Mouse (Mus musculus): ENCODE results near the gene Clasp2. TPM values are rescaled to one million over a fixed set of nuclear protein-coding genes. Genes with fewer than 3 reads are reported as not detected.

Clasp2 gene
- polyA plus RNA-seq, 1 experiment = 0.19 TPM

GRCm38 (mm10) chr9:113802734-113803133 lies 61.5 kb downstream of the Clasp2 start:
- Histone ChIP-seq H3K9me3 (ENCODE audit: control insufficient read depth, low read length) (0 out of 2 replicates have a peak, but pooled peaks cover 2% of the 10 kb centered on the region), H3K4me3 (replicated peaks) (no peak overlapping the region)
- TF ChIP-seq TAL1 (IDR thresholded peaks at IDR 0.05; ENCODE audit: low read length) (no peak), GATA1 (IDR thresholded peaks at IDR 0.05; ENCODE audit: low read length) (no peak)

DNA sequence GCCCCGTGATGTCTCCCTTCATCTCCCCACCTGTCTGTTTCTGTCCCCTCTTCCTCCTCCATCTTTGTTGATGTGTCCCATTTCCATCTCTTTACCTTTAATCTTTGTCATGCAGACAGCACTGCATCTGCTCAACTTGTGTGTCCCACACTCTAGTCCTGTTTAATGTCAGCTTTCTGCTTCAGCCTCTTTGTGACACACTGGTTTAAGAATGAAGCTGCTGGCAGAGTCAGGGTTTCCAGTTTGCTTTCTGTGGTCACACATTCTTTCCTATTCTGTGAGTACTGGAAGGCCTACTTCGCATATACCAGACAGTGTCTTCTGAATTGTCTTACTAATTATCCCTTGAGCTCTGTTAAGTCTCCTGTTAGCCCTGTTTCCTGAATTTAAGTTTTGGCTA lies 62.5 kb downstream of the Clasp2 start:
- Histone ChIP-seq H3K4me1 (ENCODE audit: control insufficient read depth) (peaks cover 2% of the 10 kb centered on the region; the same call in 1 of the 2 replicates), H3K27me3 (ENCODE audit: control insufficient read depth) (no peaks in the 10 kb centered on the region), H3K36me3 (ENCODE audit: control insufficient read depth) (no peaks in the 10 kb centered on the region; the same call in 1 of the 2 replicates), H3K9me3 (ENCODE audit: control insufficient read depth, low read length) (0 out of 2 replicates have a peak, but pooled peaks cover 2% of the 10 kb centered on the region), H3K4me3 (replicated peaks) (no peak overlapping the region)
- TF ChIP-seq GATA1 (IDR thresholded peaks at IDR 0.05; ENCODE audit: low read length) (no peak), TAL1 (IDR thresholded peaks at IDR 0.05; ENCODE audit: low read length) (no peak)

More at GRCm38 (mm10) chr9:113802734-113803133, 61.5 kb downstream of the Clasp2 start:
- H3K4me1 ChIP-seq (ENCODE audit: control insufficient read depth) = peaks cover 2% of the 10 kb centered on the region; the same call in 1 of the 2 replicates
- no peaks in the 10 kb centered on the region for H3K27me3 ChIP-seq (ENCODE audit: control insufficient read depth)
- H3K36me3 ChIP-seq (ENCODE audit: control insufficient read depth) = no peaks in the 10 kb centered on the region; the same call in 1 of the 2 replicates

DNA sequence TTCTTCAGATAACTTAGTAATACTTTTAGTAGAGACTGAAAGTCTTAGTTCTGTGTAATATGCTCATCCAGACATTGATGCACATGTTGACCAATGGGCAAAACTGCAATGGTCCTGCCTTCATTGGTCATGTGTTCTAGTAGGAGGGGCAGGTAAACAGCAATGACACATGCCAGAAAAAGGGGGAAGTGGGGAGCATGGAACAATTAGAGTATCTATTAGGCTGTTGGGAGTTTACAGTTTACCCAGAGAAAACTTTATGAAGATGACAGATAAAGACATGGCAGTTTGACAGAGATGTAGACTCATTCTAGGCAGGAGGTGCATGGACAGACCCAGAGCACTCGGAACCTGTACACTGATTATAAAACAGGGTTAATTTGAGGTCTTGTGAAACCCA lies 64.1 kb downstream of the Clasp2 start:
- no peak for TF ChIP-seq TAL1 (IDR thresholded peaks at IDR 0.05; ENCODE audit: low read length)
- no peak for TF ChIP-seq GATA1 (IDR thresholded peaks at IDR 0.05; ENCODE audit: low read length)
- Histone ChIP-seq H3K36me3 (ENCODE audit: control insufficient read depth) (no peaks in the 10 kb centered on the region; the same call in 1 of the 2 replicates), H3K4me3 (replicated peaks) (no peak overlapping the region), H3K4me1 (ENCODE audit: control insufficient read depth) (no peaks in the 10 kb centered on the region), H3K27me3 (ENCODE audit: control insufficient read depth) (no peaks in the 10 kb centered on the region), H3K9me3 (ENCODE audit: control insufficient read depth, low read length) (0 out of 2 replicates have a peak, but pooled peaks cover 2% of the 10 kb centered on the region)

- Histone ChIP-seq H3K4me3 (replicated peaks) (no peak overlapping the region), H3K9me3 (ENCODE audit: control insufficient read depth, low read length) (0 out of 2 replicates have a peak, but pooled peaks cover 2% of the 10 kb centered on the region), H3K27me3 (ENCODE audit: control insufficient read depth) (no peaks in the 10 kb centered on the region), H3K36me3 (ENCODE audit: control insufficient read depth) (peaks cover 5% of the 10 kb centered on the region), H3K4me1 (ENCODE audit: control insufficient read depth) (no peaks in the 10 kb centered on the region)
- TF ChIP-seq GATA1 (IDR thresholded peaks at IDR 0.05; ENCODE audit: low read length) = no peak
- TF ChIP-seq TAL1 (IDR thresholded peaks at IDR 0.05; ENCODE audit: low read length) = no peak
These were observed 70.1 kb downstream of the Clasp2 start for GRCm38 (mm10) chr9:113811327-113811726.

DNA sequence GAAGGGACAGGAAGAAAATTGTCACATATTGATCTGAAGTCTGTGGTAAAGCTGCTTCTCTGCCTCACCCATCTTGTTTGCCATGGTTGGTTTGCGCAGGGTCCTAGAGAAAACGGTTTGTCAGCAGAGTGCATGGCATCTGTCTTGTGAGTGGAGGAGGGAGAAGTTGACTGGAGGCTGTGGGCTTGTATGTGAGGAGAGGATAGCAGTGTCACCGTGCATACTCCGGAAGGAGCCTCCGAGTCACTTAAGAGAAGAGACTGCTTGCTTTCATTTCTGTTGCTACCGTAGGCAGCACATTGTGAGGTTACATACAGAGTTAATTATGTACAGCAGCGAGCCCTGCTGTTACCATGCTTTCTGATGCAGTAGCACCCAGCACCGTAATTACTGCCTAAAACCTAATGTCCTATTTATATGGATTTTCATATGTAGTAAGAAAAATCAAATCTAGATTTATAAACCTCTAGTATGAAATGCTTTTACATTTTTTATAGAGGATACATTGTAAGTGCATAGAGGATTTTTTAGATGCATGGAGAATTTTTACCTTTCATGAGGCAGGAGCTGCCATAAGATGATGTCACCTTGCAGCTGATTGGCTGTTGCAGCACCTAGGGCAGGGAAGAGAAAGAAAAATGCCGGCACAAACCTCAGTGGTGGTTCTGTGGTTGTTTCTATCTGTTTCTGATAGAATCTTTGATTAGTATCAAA lies 70.8 kb downstream of the Clasp2 start:
- Histone ChIP-seq H3K27me3 (ENCODE audit: control insufficient read depth) (no peaks in the 10 kb centered on the region), H3K36me3 (ENCODE audit: control insufficient read depth) (peaks cover 5% of the 10 kb centered on the region), H3K4me1 (ENCODE audit: control insufficient read depth) (no peaks in the 10 kb centered on the region), H3K4me3 (replicated peaks) (no peak overlapping the region), H3K9me3 (ENCODE audit: control insufficient read depth, low read length) (no peaks in the 10 kb centered on the region)
- no peak for TF ChIP-seq TAL1 (IDR thresholded peaks at IDR 0.05; ENCODE audit: low read length)
- TF ChIP-seq GATA1 (IDR thresholded peaks at IDR 0.05; ENCODE audit: low read length) = no peak

DNA sequence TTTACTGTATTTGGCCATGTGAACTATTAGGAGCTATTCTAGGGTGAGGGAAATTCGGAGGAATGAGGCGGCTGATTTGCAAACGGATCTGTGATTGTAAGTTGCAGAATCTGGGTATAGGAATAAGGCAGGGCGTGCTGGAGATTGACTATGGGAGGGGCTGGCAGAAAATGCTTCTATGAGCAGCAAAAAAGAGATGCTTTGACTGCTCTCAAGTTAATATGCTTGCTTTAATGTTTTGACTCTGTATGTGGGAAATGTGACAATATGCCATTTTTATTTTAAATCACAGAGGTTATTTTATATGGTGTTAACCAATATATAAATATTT lies 71.4 kb downstream of the Clasp2 start:
- Histone ChIP-seq H3K36me3 (ENCODE audit: control insufficient read depth) (peaks cover 5% of the 10 kb centered on the region), H3K9me3 (ENCODE audit: control insufficient read depth, low read length) (no peaks in the 10 kb centered on the region), H3K4me1 (ENCODE audit: control insufficient read depth) (no peaks in the 10 kb centered on the region), H3K27me3 (ENCODE audit: control insufficient read depth) (no peaks in the 10 kb centered on the region), H3K4me3 (replicated peaks) (no peak overlapping the region)
- no peak for TF ChIP-seq TAL1 (IDR thresholded peaks at IDR 0.05; ENCODE audit: low read length)
- no peak for TF ChIP-seq GATA1 (IDR thresholded peaks at IDR 0.05; ENCODE audit: low read length)

DNA sequence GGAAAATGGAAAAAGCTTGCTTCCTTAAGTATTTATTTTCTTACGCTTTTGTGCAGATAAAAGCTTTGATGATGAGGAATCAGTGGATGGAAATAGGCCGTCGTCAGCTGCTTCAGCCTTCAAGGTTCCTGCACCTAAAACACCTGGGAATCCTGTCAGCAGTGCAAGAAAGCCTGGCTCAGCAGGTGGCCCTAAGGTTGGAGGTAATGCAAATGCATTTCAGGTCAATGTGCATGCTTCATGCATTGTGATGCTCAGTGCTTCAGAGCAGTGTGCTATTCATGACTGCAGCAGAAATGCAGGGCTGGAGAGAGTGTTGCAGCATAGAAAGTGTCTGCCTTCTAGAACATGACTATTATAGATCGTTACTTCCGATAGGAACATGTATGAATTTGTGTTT lies 71.8 kb downstream of the Clasp2 start:
- Histone ChIP-seq H3K4me3 (replicated peaks) (no peak overlapping the region), H3K27me3 (ENCODE audit: control insufficient read depth) (no peaks in the 10 kb centered on the region), H3K4me1 (ENCODE audit: control insufficient read depth) (no peaks in the 10 kb centered on the region), H3K36me3 (ENCODE audit: control insufficient read depth) (peaks cover 5% of the 10 kb centered on the region), H3K9me3 (ENCODE audit: control insufficient read depth, low read length) (no peaks in the 10 kb centered on the region)
- no peak for TF ChIP-seq TAL1 (IDR thresholded peaks at IDR 0.05; ENCODE audit: low read length)
- no peak for TF ChIP-seq GATA1 (IDR thresholded peaks at IDR 0.05; ENCODE audit: low read length)

- Histone ChIP-seq H3K4me1 (ENCODE audit: control insufficient read depth) (no peaks in the 10 kb centered on the region; the same call in 1 of the 2 replicates), H3K9me3 (ENCODE audit: control insufficient read depth, low read length) (no peaks in the 10 kb centered on the region), H3K4me3 (replicated peaks) (no peak overlapping the region), H3K36me3 (ENCODE audit: control insufficient read depth) (peaks cover 8% of the 10 kb centered on the region), H3K27me3 (ENCODE audit: control insufficient read depth) (no peaks in the 10 kb centered on the region)
- TF ChIP-seq GATA1 (IDR thresholded peaks at IDR 0.05; ENCODE audit: low read length) (no peak), TAL1 (IDR thresholded peaks at IDR 0.05; ENCODE audit: low read length) (no peak)
These were observed 74.6 kb downstream of the Clasp2 start for GRCm38 (mm10) chr9:113815836-113816235.

DNA sequence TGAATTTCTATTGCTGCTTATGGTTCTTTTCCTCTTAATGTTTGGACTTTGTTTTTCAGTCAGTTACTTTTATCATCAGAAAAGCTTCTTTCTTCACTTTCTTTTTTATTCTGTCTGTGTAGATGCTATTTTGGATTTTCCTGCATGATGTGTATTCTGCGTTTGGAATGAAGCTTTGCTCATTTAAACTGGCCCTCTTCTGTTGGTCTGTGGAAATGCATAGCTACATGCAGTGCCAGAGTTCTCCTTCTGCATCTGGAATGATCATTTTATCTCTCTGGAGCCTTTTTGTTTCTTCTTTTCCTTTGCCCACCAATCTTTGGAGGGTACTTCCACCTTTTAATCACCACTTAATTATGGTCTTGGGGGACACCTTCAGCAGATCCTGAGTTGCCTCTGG lies 80.9 kb downstream of the Clasp2 start:
- no peaks in the 10 kb centered on the region for H3K9me3 ChIP-seq (ENCODE audit: control insufficient read depth, low read length)
- no peak for TF ChIP-seq GATA1 (IDR thresholded peaks at IDR 0.05; ENCODE audit: low read length)
- TF ChIP-seq TAL1 (IDR thresholded peaks at IDR 0.05; ENCODE audit: low read length) = no peak
- no peaks in the 10 kb centered on the region; the same call in 1 of the 2 replicates for H3K4me1 ChIP-seq (ENCODE audit: control insufficient read depth)
- H3K36me3 ChIP-seq (ENCODE audit: control insufficient read depth) = peaks cover 11% of the 10 kb centered on the region
- H3K27me3 ChIP-seq (ENCODE audit: control insufficient read depth) = no peaks in the 10 kb centered on the region
- no peak overlapping the region for H3K4me3 ChIP-seq (replicated peaks)
